Mouse (Mus musculus) liver, embryonic 16.5 days (tissue): ENCODE data around the gene Zfp146. TPM values are rescaled to one million over a fixed set of nuclear protein-coding genes. Genes with fewer than 3 reads are reported as not detected.
"Not testable (repeated sequence)": the region's sequence is repeated elsewhere in the genome, so short reads cannot be mapped to it uniquely, and the experiment has no call there.

Source experiments
- ATAC-seq: fragments of 200-750 bp; cut with Nextera tagmentation; 2 replicates; pipeline ENCODE4 v1.8.0; 2017; ENCODE audit warnings: low read depth, mild to moderate bottlenecking, moderate number of reproducible peaks, moderate library complexity
- H3K27ac ChIP-seq: fragments of 300-500 bp; sonication (generic); 2 replicates; pipeline ENCODE4 v1.5.1; 2014; ENCODE audit warnings: mild to moderate bottlenecking, low read length
- H3K27me3 ChIP-seq: fragments of 300-500 bp; sonication (generic); 2 replicates; pipeline ENCODE4 v1.6.1; 2014; ENCODE audit warnings: low read depth, low read length, mixed read lengths; ENCODE audit not compliant: control insufficient read depth, insufficient read depth
- H3K36me3 ChIP-seq: fragments of 300-500 bp; sonication (generic); 2 replicates; pipeline ENCODE4 v1.6.1; 2014; ENCODE audit warnings: mild to moderate bottlenecking; ENCODE audit not compliant: control insufficient read depth, insufficient read depth
- H3K4me1 ChIP-seq: fragments of 300-500 bp; sonication (generic); 2 replicates; pipeline ENCODE4 v1.6.1; 2014; ENCODE audit warnings: low read depth, low read length, mixed read lengths; ENCODE audit not compliant: control insufficient read depth
- H3K4me2 ChIP-seq: fragments of 300-500 bp; sonication (generic); 2 replicates; pipeline ENCODE4 v1.6.1; 2014; ENCODE audit warnings: low read depth, low read length, mixed read lengths
- H3K4me3 ChIP-seq: fragments of 300-500 bp; sonication (generic); 2 replicates; pipeline ENCODE4 v1.5.1; 2014; ENCODE audit warnings: low read depth, mild to moderate bottlenecking, low read length
- H3K9ac ChIP-seq: fragments of 300-500 bp; sonication (generic); 2 replicates; pipeline ENCODE4 v1.6.1; 2014; ENCODE audit warnings: low read depth, low read length
- H3K9me3 ChIP-seq: fragments of 300-500 bp; sonication (generic); replicated peaks from 2 replicates; pipeline ENCODE4 v1.6.1; 2016; ENCODE audit warnings: low read length; ENCODE audit not compliant: control insufficient read depth
- WGBS: fragments of 180-500 bp; shearing (Covaris S2); extraction: QIAGEN DNeasy Blood & Tissue Kit; methylation state at CpG from one replicate; pipeline ENCODE4 v1.1.7; 2014; ENCODE audit not compliant: insufficient replicate concordance; 5-methylcytosine and 5-hydroxymethylcytosine counted together
- polyA plus RNA-seq: library from polyadenylated mRNA; unstranded; fragments of >200 nt; fragmentation: Nextera tagmentation; extraction: Ambion mirVana; gene quantifications from 2 replicates; pipeline ENCODE4 v1.2.1, GENCODE M21; 2015

Zfp146 gene
- polyA plus RNA-seq, 1 experiment from 2014 or later, result 3.7 TPM

- H3K4me2 ChIP-seq, result peak overlapping the region; percentile 70; the same call in 1 of the 2 replicates
- not testable (repeated sequence) for ATAC-seq, H3K27ac ChIP-seq, H3K9me3 ChIP-seq, H3K27me3 ChIP-seq, H3K4me3 ChIP-seq, H3K9ac ChIP-seq
- H3K4me1 ChIP-seq, result peaks cover 11% of the 10 kb centered on the region
- 57% methylated on average over 6 of the region's 7 CpGs for WGBS
- H3K36me3 ChIP-seq, result peaks cover 15% of the 10 kb centered on the region
These were observed 13.6 kb upstream of the Zfp146 start for GRCm38 (mm10) chr7:30183189-30183588.

GRCm38 (mm10) chr7:30181929-30182328 lies 12.4 kb upstream of the Zfp146 start:
- not testable (repeated sequence) for H3K9me3 ChIP-seq, H3K27ac ChIP-seq, H3K27me3 ChIP-seq, H3K9ac ChIP-seq, H3K4me2 ChIP-seq, H3K4me3 ChIP-seq, H3K36me3 ChIP-seq, ATAC-seq
- peaks cover 11% of the 10 kb centered on the region for H3K4me1 ChIP-seq
- WGBS, result 84% methylated on average over 10 of the region's 10 CpGs

GRCm38 (mm10) chr7:30181308-30181707 lies 11.8 kb upstream of the Zfp146 start:
- Histone ChIP-seq H3K4me3 (no peak overlapping the region), H3K4me1 (peaks cover 11% of the 10 kb centered on the region), H3K9ac (no peak overlapping the region), H3K9me3 (no peaks in the 10 kb centered on the region), H3K27me3 (no peaks in the 10 kb centered on the region), H3K4me2 (no peak overlapping the region), H3K36me3 (peaks cover 1% of the 10 kb centered on the region), H3K27ac (no peak overlapping the region)
- ATAC-seq, result 0 out of 2 replicates have a peak, but pooled peaks have one; percentile 10
- WGBS, result 3% methylated on average over 4 of the region's 4 CpGs

GRCm38 (mm10) chr7:30178256-30178655 lies 8.7 kb upstream of the Zfp146 start:
- Histone ChIP-seq H3K4me2 (no peak overlapping the region), H3K9me3 (no peaks in the 10 kb centered on the region), H3K9ac (no peak overlapping the region), H3K4me3 (no peak overlapping the region), H3K27ac (no peak overlapping the region), H3K27me3 (no peaks in the 10 kb centered on the region), H3K4me1 (no peaks in the 10 kb centered on the region), H3K36me3 (no peaks in the 10 kb centered on the region)
- no peak for ATAC-seq
- 73% methylated on average over 11 of the region's 11 CpGs for WGBS

- no peak for ATAC-seq
- no peak overlapping the region for H3K27ac ChIP-seq
- no peaks in the 10 kb centered on the region for H3K36me3 ChIP-seq
- 37% methylated on average over 12 of the region's 12 CpGs for WGBS
- no peak overlapping the region for H3K4me3 ChIP-seq
- H3K9me3 ChIP-seq, result no peaks in the 10 kb centered on the region
- no peaks in the 10 kb centered on the region for H3K27me3 ChIP-seq
- no peaks in the 10 kb centered on the region for H3K4me1 ChIP-seq
- H3K4me2 ChIP-seq, result no peak overlapping the region
- no peak overlapping the region for H3K9ac ChIP-seq
These were observed 6.9 kb upstream of the Zfp146 start for GRCm38 (mm10) chr7:30176474-30176873.

GRCm38 (mm10) chr7:30170283-30170951 lies 867 bp upstream of the Zfp146 start:
- Histone ChIP-seq H3K4me2 (peak overlapping the region; percentile 89), H3K27me3 (no peaks in the 10 kb centered on the region), H3K4me1 (peaks cover 14% of the 10 kb centered on the region), H3K4me3 (peak overlapping the region; percentile 88), H3K36me3 (peaks cover 7% of the 10 kb centered on the region; the same call in 1 of the 2 replicates), H3K27ac (peak overlapping the region; percentile 88), H3K9ac (peak overlapping the region; percentile 91), H3K9me3 (no peaks in the 10 kb centered on the region)
- no peak for ATAC-seq
- 17% methylated on average over 11 of the region's 11 CpGs for WGBS

GRCm38 (mm10) chr7:30168914-30169582 lies 502 bp downstream of the Zfp146 start:
- peak overlapping the region; percentile 91 for H3K9ac ChIP-seq
- WGBS, result 2% methylated on average over 21 of the region's 21 CpGs

GRCm38 (mm10) chr7:30164745-30165144 lies 4.8 kb downstream of the Zfp146 start:
- Histone ChIP-seq H3K27me3 (no peaks in the 10 kb centered on the region), H3K27ac (no peak overlapping the region), H3K4me1 (peaks cover 8% of the 10 kb centered on the region), H3K4me2 (no peak overlapping the region), H3K9ac (no peak overlapping the region), H3K36me3 (peaks cover 52% of the 10 kb centered on the region), H3K4me3 (no peak overlapping the region), H3K9me3 (peaks cover 13% of the 10 kb centered on the region)
- ATAC-seq, result no peak
- WGBS, result 90% methylated on average over 2 of the region's 2 CpGs

More at GRCm38 (mm10) chr7:30168914-30169582, 502 bp downstream of the Zfp146 start:
- H3K4me2 ChIP-seq, result peak overlapping the region; percentile 68
- H3K9me3 ChIP-seq, result no peaks in the 10 kb centered on the region
- peak overlapping the region; percentile 88 for H3K4me3 ChIP-seq
- peaks cover 14% of the 10 kb centered on the region for H3K4me1 ChIP-seq
- ATAC-seq, result peak; percentile 5; the same call in 1 of the 2 replicates
- no peaks in the 10 kb centered on the region for H3K27me3 ChIP-seq
- peak overlapping the region; percentile 88 for H3K27ac ChIP-seq
- H3K36me3 ChIP-seq, result peaks cover 13% of the 10 kb centered on the region

GRCm38 (mm10) chr7:30163113-30163512 lies 6.4 kb downstream of the Zfp146 start:
- no peak for ATAC-seq
- Histone ChIP-seq H3K4me2 (no peak overlapping the region), H3K4me3 (no peak overlapping the region), H3K27ac (no peak overlapping the region), H3K27me3 (no peaks in the 10 kb centered on the region), H3K9me3 (peaks cover 13% of the 10 kb centered on the region), H3K4me1 (peaks cover 6% of the 10 kb centered on the region), H3K36me3 (peaks cover 68% of the 10 kb centered on the region), H3K9ac (no peak overlapping the region)
- WGBS, result 89% methylated on average over 5 of the region's 5 CpGs
